Mouse (Mus musculus): Measurements from ENCODE around the gene Bckdhb. TPM values are rescaled to one million over a fixed set of nuclear protein-coding genes. Genes with fewer than 3 reads are reported as not detected.
"Not testable (repeated sequence)": the region's sequence is repeated elsewhere in the genome, so short reads cannot be mapped to it uniquely, and the experiment has no call there.

Gene Bckdhb
- polyA plus RNA-seq, 1 experiment: 35.5 TPM

- TF ChIP-seq POLR2A (IDR thresholded peaks at IDR 0.05; ENCODE audit: extremely low read depth, insufficient read depth, low read length): no peak
- no peak for TF ChIP-seq CTCF (IDR thresholded peaks at IDR 0.05; ENCODE audit: extremely low read depth, insufficient read depth, low read length)
- Histone ChIP-seq H3K4me3 (ENCODE audit: insufficient read depth, low read length) (no peak overlapping the region), H3K4me1 (ENCODE audit: control insufficient read depth, insufficient read depth, low read length) (no peaks in the 10 kb centered on the region), H3K27ac (ENCODE audit: insufficient read depth, low read length) (no peak overlapping the region)
Measured at GRCm38 (mm10) chr9:83910926-83911325, 14.0 kb upstream of the Bckdhb start.

- TF ChIP-seq CTCF (IDR thresholded peaks at IDR 0.05; ENCODE audit: extremely low read depth, insufficient read depth, low read length): no peak
- TF ChIP-seq POLR2A (IDR thresholded peaks at IDR 0.05; ENCODE audit: extremely low read depth, insufficient read depth, low read length): no peak
- Histone ChIP-seq H3K4me3 (ENCODE audit: insufficient read depth, low read length) (no peak overlapping the region), H3K4me1 (ENCODE audit: control insufficient read depth, insufficient read depth, low read length) (peaks cover 1% of the 10 kb centered on the region; the same call in 1 of the 2 replicates), H3K27ac (ENCODE audit: insufficient read depth, low read length) (no peak overlapping the region)
Measured at GRCm38 (mm10) chr9:83922076-83922475, 2.9 kb upstream of the Bckdhb start.

GRCm38 (mm10) chr9:83924356-83924755 is 589 bp upstream of the Bckdhb start:
- Histone ChIP-seq H3K27ac (ENCODE audit: insufficient read depth, low read length) (no peak overlapping the region), H3K4me1 (ENCODE audit: control insufficient read depth, insufficient read depth, low read length) (peaks cover 1% of the 10 kb centered on the region; the same call in 1 of the 2 replicates), H3K4me3 (ENCODE audit: insufficient read depth, low read length) (peak overlapping the region; percentile 79; the same call in 1 of the 2 replicates)
- no peak for TF ChIP-seq POLR2A (IDR thresholded peaks at IDR 0.05; ENCODE audit: extremely low read depth, insufficient read depth, low read length)
- TF ChIP-seq CTCF (IDR thresholded peaks at IDR 0.05; ENCODE audit: extremely low read depth, insufficient read depth, low read length): no peak

GRCm38 (mm10) chr9:83925688-83926041 is 720 bp downstream of the Bckdhb start:
- Histone ChIP-seq H3K27ac (ENCODE audit: insufficient read depth, low read length) (no peak overlapping the region), H3K4me3 (ENCODE audit: insufficient read depth, low read length) (peak overlapping the region; percentile 79; the same call in 1 of the 2 replicates), H3K4me1 (ENCODE audit: control insufficient read depth, insufficient read depth, low read length) (peaks cover 1% of the 10 kb centered on the region; the same call in 1 of the 2 replicates)
- TF ChIP-seq CTCF (IDR thresholded peaks at IDR 0.05; ENCODE audit: extremely low read depth, insufficient read depth, low read length) (no peak), POLR2A (IDR thresholded peaks at IDR 0.05; ENCODE audit: extremely low read depth, insufficient read depth, low read length) (no peak)

GRCm38 (mm10) chr9:83926302-83926701 is 1.4 kb downstream of the Bckdhb start:
- H3K4me1 ChIP-seq (ENCODE audit: control insufficient read depth, insufficient read depth, low read length): peaks cover 1% of the 10 kb centered on the region; the same call in 1 of the 2 replicates
- H3K4me3 ChIP-seq (ENCODE audit: insufficient read depth, low read length): no peak overlapping the region; the same call in 1 of the 2 replicates
- no peak overlapping the region for H3K27ac ChIP-seq (ENCODE audit: insufficient read depth, low read length)
- TF ChIP-seq CTCF (IDR thresholded peaks at IDR 0.05; ENCODE audit: extremely low read depth, insufficient read depth, low read length): no peak
- no peak for TF ChIP-seq POLR2A (IDR thresholded peaks at IDR 0.05; ENCODE audit: extremely low read depth, insufficient read depth, low read length)

GRCm38 (mm10) chr9:83939501-83939900 is 14.6 kb downstream of the Bckdhb start:
- H3K27ac ChIP-seq (ENCODE audit: insufficient read depth, low read length); H3K4me3 ChIP-seq (ENCODE audit: insufficient read depth, low read length); H3K4me1 ChIP-seq (ENCODE audit: control insufficient read depth, insufficient read depth, low read length): not testable (repeated sequence)

GRCm38 (mm10) chr9:83940016-83940415 is 15.1 kb downstream of the Bckdhb start:
- no peak overlapping the region for H3K4me3 ChIP-seq (ENCODE audit: insufficient read depth, low read length)
- TF ChIP-seq POLR2A (IDR thresholded peaks at IDR 0.05; ENCODE audit: extremely low read depth, insufficient read depth, low read length) (no peak), CTCF (IDR thresholded peaks at IDR 0.05; ENCODE audit: extremely low read depth, insufficient read depth, low read length) (no peak)

GRCm38 (mm10) chr9:83940537-83941363 is 15.8 kb downstream of the Bckdhb start:
- Histone ChIP-seq H3K4me1 (ENCODE audit: control insufficient read depth, insufficient read depth, low read length) (no peaks in the 10 kb centered on the region), H3K4me3 (ENCODE audit: insufficient read depth, low read length) (no peak overlapping the region), H3K27ac (ENCODE audit: insufficient read depth, low read length) (no peak overlapping the region)
- TF ChIP-seq CTCF (IDR thresholded peaks at IDR 0.05; ENCODE audit: extremely low read depth, insufficient read depth, low read length) (no peak), POLR2A (IDR thresholded peaks at IDR 0.05; ENCODE audit: extremely low read depth, insufficient read depth, low read length) (no peak)

More at GRCm38 (mm10) chr9:83940016-83940415, 15.1 kb downstream of the Bckdhb start:
- H3K27ac ChIP-seq (ENCODE audit: insufficient read depth, low read length): no peak overlapping the region
- H3K4me1 ChIP-seq (ENCODE audit: control insufficient read depth, insufficient read depth, low read length): no peaks in the 10 kb centered on the region

- no peak for TF ChIP-seq CTCF (IDR thresholded peaks at IDR 0.05; ENCODE audit: extremely low read depth, insufficient read depth, low read length)
- Histone ChIP-seq H3K4me1 (ENCODE audit: control insufficient read depth, insufficient read depth, low read length) (no peaks in the 10 kb centered on the region), H3K4me3 (ENCODE audit: insufficient read depth, low read length) (no peak overlapping the region), H3K27ac (ENCODE audit: insufficient read depth, low read length) (no peak overlapping the region)
Measured at GRCm38 (mm10) chr9:83951336-83951735, 26.4 kb downstream of the Bckdhb start.

GRCm38 (mm10) chr9:83956632-83957314 is 31.8 kb downstream of the Bckdhb start:
- no peaks in the 10 kb centered on the region for H3K4me1 ChIP-seq (ENCODE audit: control insufficient read depth, insufficient read depth, low read length)

More at GRCm38 (mm10) chr9:83956632-83957314, 31.8 kb downstream of the Bckdhb start:
- Histone ChIP-seq H3K4me3 (ENCODE audit: insufficient read depth, low read length) (no peak overlapping the region), H3K27ac (ENCODE audit: insufficient read depth, low read length) (no peak overlapping the region)
- TF ChIP-seq POLR2A (IDR thresholded peaks at IDR 0.05; ENCODE audit: extremely low read depth, insufficient read depth, low read length) (no peak), CTCF (IDR thresholded peaks at IDR 0.05; ENCODE audit: extremely low read depth, insufficient read depth, low read length) (peak; percentile 93)
